Mouse (Mus musculus): ENCODE measurements around the gene Cela2a. TPM values are rescaled to one million over a fixed set of nuclear protein-coding genes. Genes with fewer than 3 reads are reported as not detected.

The Cela2a gene
- total and polyA plus RNA-seq, 3 experiments = 0.62 TPM; not detected in 2

GRCm38 (mm10) chr4:141867498-141867897, 41.5 kb upstream of the Cela2a start:
- H3K27me3 ChIP-seq (ENCODE audit: control insufficient read depth, insufficient read depth, low read length) = no peaks in the 10 kb centered on the region
- 30% methylated on average over 4 of the region's 4 CpGs for WGBS
- peak in 1 of 2 experiments; percentile 71 for DNase-seq
- peaks cover 14% of the 10 kb centered on the region for H3K4me1 ChIP-seq (ENCODE audit: control insufficient read depth, insufficient read depth, low read length)
- intact Hi-C loops (cut with DNase I) = no loop called here
- peak overlapping the region; percentile 42; the same call in 1 of the 2 replicates for H3K27ac ChIP-seq
- no peak overlapping the region for H3K4me3 ChIP-seq
- no peak overlapping the region for H3K9ac ChIP-seq (ENCODE audit: low read depth, low read length)
- no peaks in the 10 kb centered on the region for H3K79me2 ChIP-seq (replicated peaks; ENCODE audit: control insufficient read depth, insufficient read depth, low read length)
- no peaks in the 10 kb centered on the region for H3K36me3 ChIP-seq (ENCODE audit: control insufficient read depth, insufficient read depth, low read length)
- no peak for TF ChIP-seq EP300 (IDR thresholded peaks at IDR 0.05; ENCODE audit: insufficient read depth, low read depth, low read length)
- TF ChIP-seq POLR2A (IDR thresholded peaks at IDR 0.05; ENCODE audit: insufficient read depth, low read depth, low read length) = no peak
- TF ChIP-seq CTCF (IDR thresholded peaks at IDR 0.05) = no peak

GRCm38 (mm10) chr4:141866933-141867490, 41.1 kb upstream of the Cela2a start:
- H3K79me2 ChIP-seq (replicated peaks; ENCODE audit: control insufficient read depth, insufficient read depth, low read length) = no peaks in the 10 kb centered on the region
- H3K9ac ChIP-seq (ENCODE audit: low read depth, low read length) = no peak overlapping the region
- no peaks in the 10 kb centered on the region for H3K36me3 ChIP-seq (ENCODE audit: control insufficient read depth, insufficient read depth, low read length)
- intact Hi-C loops (cut with DNase I) = no loop called here
- DNase-seq = no peak
- H3K4me1 ChIP-seq (ENCODE audit: control insufficient read depth, insufficient read depth, low read length) = peaks cover 14% of the 10 kb centered on the region
- H3K27me3 ChIP-seq (ENCODE audit: control insufficient read depth, insufficient read depth, low read length) = no peaks in the 10 kb centered on the region
- WGBS = 29% methylated on average over 10 of the region's 10 CpGs
- TF ChIP-seq EP300 (IDR thresholded peaks at IDR 0.05; ENCODE audit: insufficient read depth, low read depth, low read length) (0 out of 2 replicates have a peak, but pooled peaks have one; percentile 42), POLR2A (IDR thresholded peaks at IDR 0.05; ENCODE audit: insufficient read depth, low read depth, low read length) (no peak)
- peak overlapping the region; percentile 42 for H3K27ac ChIP-seq
- H3K4me3 ChIP-seq = no peak overlapping the region

- no peak overlapping the region for H3K9ac ChIP-seq (ENCODE audit: low read depth, low read length)
- no peaks in the 10 kb centered on the region for H3K36me3 ChIP-seq (ENCODE audit: control insufficient read depth, insufficient read depth, low read length)
- H3K4me1 ChIP-seq (ENCODE audit: control insufficient read depth, insufficient read depth, low read length) = peaks cover 10% of the 10 kb centered on the region
- no peak overlapping the region for H3K27ac ChIP-seq
- intact Hi-C loops (cut with DNase I) = no loop called here
- H3K79me2 ChIP-seq (replicated peaks; ENCODE audit: control insufficient read depth, insufficient read depth, low read length) = no peaks in the 10 kb centered on the region
- WGBS = 95% methylated on average over 5 of the region's 5 CpGs
- TF ChIP-seq POLR2A (IDR thresholded peaks at IDR 0.05; ENCODE audit: insufficient read depth, low read depth, low read length) = no peak
- no peak for TF ChIP-seq CTCF (IDR thresholded peaks at IDR 0.05)
- TF ChIP-seq EP300 (IDR thresholded peaks at IDR 0.05; ENCODE audit: insufficient read depth, low read depth, low read length) = no peak
- no peak overlapping the region for H3K4me3 ChIP-seq
- H3K27me3 ChIP-seq (ENCODE audit: control insufficient read depth, insufficient read depth, low read length) = no peaks in the 10 kb centered on the region
- no peak for DNase-seq
Observed at GRCm38 (mm10) chr4:141865600-141865999, 39.6 kb upstream of the Cela2a start.

- 84% methylated on average over 5 of the region's 5 CpGs for WGBS
- intact Hi-C loops (cut with DNase I) = no loop called here
- no peak overlapping the region for H3K4me3 ChIP-seq
- no peak overlapping the region for H3K9ac ChIP-seq (ENCODE audit: low read depth, low read length)
- no peak overlapping the region for H3K27ac ChIP-seq
- H3K79me2 ChIP-seq (replicated peaks; ENCODE audit: control insufficient read depth, insufficient read depth, low read length) = no peaks in the 10 kb centered on the region
- no peaks in the 10 kb centered on the region for H3K27me3 ChIP-seq (ENCODE audit: control insufficient read depth, insufficient read depth, low read length)
- TF ChIP-seq EP300 (IDR thresholded peaks at IDR 0.05; ENCODE audit: insufficient read depth, low read depth, low read length) (no peak), CTCF (IDR thresholded peaks at IDR 0.05) (no peak), POLR2A (IDR thresholded peaks at IDR 0.05; ENCODE audit: insufficient read depth, low read depth, low read length) (no peak)
- H3K4me1 ChIP-seq (ENCODE audit: control insufficient read depth, insufficient read depth, low read length) = peaks cover 10% of the 10 kb centered on the region
- DNase-seq = no peak
- no peaks in the 10 kb centered on the region for H3K36me3 ChIP-seq (ENCODE audit: control insufficient read depth, insufficient read depth, low read length)
Observed at GRCm38 (mm10) chr4:141865006-141865405, 39.0 kb upstream of the Cela2a start.

GRCm38 (mm10) chr4:141864506-141864905, 38.5 kb upstream of the Cela2a start:
- Histone ChIP-seq H3K4me1 (ENCODE audit: control insufficient read depth, insufficient read depth, low read length) (peaks cover 9% of the 10 kb centered on the region), H3K9ac (ENCODE audit: low read depth, low read length) (no peak overlapping the region), H3K27me3 (ENCODE audit: control insufficient read depth, insufficient read depth, low read length) (no peaks in the 10 kb centered on the region), H3K79me2 (replicated peaks; ENCODE audit: control insufficient read depth, insufficient read depth, low read length) (no peaks in the 10 kb centered on the region), H3K4me3 (no peak overlapping the region), H3K36me3 (ENCODE audit: control insufficient read depth, insufficient read depth, low read length) (no peaks in the 10 kb centered on the region), H3K27ac (no peak overlapping the region)
- TF ChIP-seq CTCF (IDR thresholded peaks at IDR 0.05) (no peak), EP300 (IDR thresholded peaks at IDR 0.05; ENCODE audit: insufficient read depth, low read depth, low read length) (no peak), POLR2A (IDR thresholded peaks at IDR 0.05; ENCODE audit: insufficient read depth, low read depth, low read length) (no peak)
- WGBS = 94% methylated on average over 8 of the region's 8 CpGs
- intact Hi-C loops (cut with DNase I) = no loop called here
- no peak for DNase-seq

GRCm38 (mm10) chr4:141863726-141864280, 37.8 kb upstream of the Cela2a start:
- Histone ChIP-seq H3K36me3 (ENCODE audit: control insufficient read depth, insufficient read depth, low read length) (no peaks in the 10 kb centered on the region), H3K9ac (ENCODE audit: low read depth, low read length) (no peak overlapping the region), H3K27ac (peak overlapping the region; percentile 20), H3K4me3 (no peak overlapping the region), H3K79me2 (replicated peaks; ENCODE audit: control insufficient read depth, insufficient read depth, low read length) (no peaks in the 10 kb centered on the region), H3K4me1 (ENCODE audit: control insufficient read depth, insufficient read depth, low read length) (peaks cover 9% of the 10 kb centered on the region), H3K27me3 (ENCODE audit: control insufficient read depth, insufficient read depth, low read length) (no peaks in the 10 kb centered on the region)
- TF ChIP-seq POLR2A (IDR thresholded peaks at IDR 0.05; ENCODE audit: insufficient read depth, low read depth, low read length) (no peak), CTCF (IDR thresholded peaks at IDR 0.05) (no peak), EP300 (IDR thresholded peaks at IDR 0.05; ENCODE audit: insufficient read depth, low read depth, low read length) (no peak)
- intact Hi-C loops (cut with DNase I) = no loop called here
- 82% methylated on average over 7 of the region's 7 CpGs for WGBS
- no peak for DNase-seq
